In the genomic region with DNA sequence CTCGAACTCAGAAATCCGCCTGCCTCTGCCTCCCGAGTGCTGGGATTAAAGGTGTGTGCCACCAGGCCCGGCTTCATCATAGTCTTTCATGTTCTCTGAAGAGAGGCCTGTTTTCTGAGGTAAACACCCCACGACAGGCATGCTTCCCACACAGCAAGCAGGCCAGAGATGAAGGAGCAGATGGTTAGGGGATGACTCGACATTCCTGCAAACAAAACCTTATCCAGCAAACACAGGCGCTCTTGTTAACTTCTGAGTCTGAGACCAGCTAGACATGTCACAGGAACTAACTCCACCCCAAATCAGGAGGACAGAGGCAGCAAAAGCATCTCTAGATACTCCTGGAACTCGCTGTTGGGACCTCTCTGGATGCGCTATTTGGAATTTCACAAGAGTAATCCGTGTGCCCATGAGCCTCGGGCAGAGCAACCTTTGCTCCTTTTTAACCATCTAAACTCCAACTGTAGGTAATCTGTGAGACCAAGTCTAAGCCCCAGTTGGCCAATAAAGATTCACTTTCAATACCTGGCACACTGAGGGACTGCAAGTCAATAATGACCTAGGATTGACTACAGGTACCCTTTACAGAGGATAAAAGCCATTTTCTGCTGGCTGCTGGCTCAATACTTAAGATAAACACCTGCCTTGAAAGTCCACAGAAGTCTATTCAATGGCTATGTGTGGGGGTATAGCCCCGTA, we compare ENCODE assay signal across 16 mouse cellular contexts. TPM values are rescaled to one million over a fixed set of nuclear protein-coding genes. Genes with fewer than 3 reads are reported as not detected.
DNase-seq lines count a peak whose midpoint lies in the region; ATAC-seq lines count a peak whose summit lies in the region.
"Had no signal": no experiment of that assay in that cellular context is flagged by ENCODE, and none has a peak within 500 bp of the region (broad histone marks: within the 10 kb centered on the region; RNA-seq: fewer than 3 reads in every experiment).

No protein-coding gene starts in this region.

- no peak overlapping the region for H3K4me3 ChIP-seq in midbrain, embryonic 14.5 days (replicated peaks; ENCODE audit: low read depth, low read length)
- H3K4me3 ChIP-seq in forebrain, embryonic 12.5 days (replicated peaks) = no peak overlapping the region
- H3K4me3 ChIP-seq: limb, embryonic 12.5 days; stomach, embryonic 15.5 days had no signal

- H3K4me1 ChIP-seq in midbrain, embryonic 14.5 days (ENCODE audit: control insufficient read depth, insufficient read depth, low read length) = no peaks in the 10 kb centered on the region
- no peaks in the 10 kb centered on the region for H3K4me1 ChIP-seq in forebrain, embryonic 12.5 days

- no peak overlapping the region for H3K4me2 ChIP-seq in midbrain, embryonic 14.5 days (ENCODE audit: low read length)
- H3K4me2 ChIP-seq in forebrain, embryonic 12.5 days = no peak overlapping the region
- H3K4me2 ChIP-seq: limb, embryonic 12.5 days; stomach, embryonic 15.5 days had no signal

- peak; percentile 53 to 74 for DNase-seq in layer of hippocampus, adult 18-20 months (ENCODE audit: low spot score in 2 of 2)
- DNase-seq in layer of hippocampus, postnatal 25 days (ENCODE audit: extremely low spot score in 1 of 2, low spot score in 1 of 2) = no peak
- DNase-seq in right cerebral cortex, adult 2 months (ENCODE audit: low spot score in 2 of 2) = peak; percentile 49 to 50
- DNase-seq in right cerebral cortex, postnatal 4 days = no peak
- DNase-seq in c-Kit-positive CD71-positive TER-119-negative erythroid progenitor cells, embryonic 14.5 days (ENCODE audit: low read depth) = peak; percentile 31
- no peak for DNase-seq in midbrain, embryonic 14.5 days
- DNase-seq: adrenal gland, postnatal 14 days; forebrain, postnatal 0 days; heart, postnatal 36 days; kidney, postnatal 14 days; lung, postnatal 14 days had no signal

- WGBS in midbrain, embryonic 14.5 days = 93% methylated on average over 12 of the region's 12 CpGs
- WGBS in forebrain, embryonic 12.5 days = 91% methylated on average over 12 of the region's 12 CpGs

- H3K27me3 ChIP-seq in midbrain, embryonic 14.5 days (ENCODE audit: control insufficient read depth, insufficient read depth, low read length) = no peaks in the 10 kb centered on the region
- H3K27me3 ChIP-seq in forebrain, embryonic 12.5 days = no peaks in the 10 kb centered on the region
- H3K27me3 ChIP-seq: limb, embryonic 12.5 days; stomach, embryonic 15.5 days had no signal

- no peaks in the 10 kb centered on the region for H3K9me3 ChIP-seq in midbrain, embryonic 14.5 days (ENCODE audit: control insufficient read depth, low read length)
- no peaks in the 10 kb centered on the region for H3K9me3 ChIP-seq in forebrain, embryonic 12.5 days
- H3K9me3 ChIP-seq: limb, embryonic 12.5 days; stomach, embryonic 15.5 days had no signal

- no peak overlapping the region for H3K9ac ChIP-seq in midbrain, embryonic 14.5 days (replicated peaks; ENCODE audit: low read length)
- no peak overlapping the region for H3K9ac ChIP-seq in forebrain, embryonic 12.5 days
- H3K9ac ChIP-seq: forebrain, postnatal 0 days; limb, embryonic 12.5 days; stomach, embryonic 15.5 days had no signal

- peak; percentile 61 for ATAC-seq in megakaryocyte progenitor cell, adult 5-6 weeks (replicated peaks; ENCODE audit: poor library complexity)
- no peak for ATAC-seq in midbrain, embryonic 14.5 days (ENCODE audit: low FRiP score, low TSS enrichment)
- no peak for ATAC-seq in forebrain, embryonic 12.5 days (ENCODE audit: low FRiP score)
- ATAC-seq: forebrain, postnatal 0 days; intestine, embryonic 16.5 days had no signal

- peaks cover 90% of the 10 kb centered on the region for H3K36me3 ChIP-seq in midbrain, embryonic 14.5 days (ENCODE audit: control insufficient read depth, insufficient read depth, low read length)
- H3K36me3 ChIP-seq in forebrain, embryonic 12.5 days (replicated peaks) = peaks cover 90% of the 10 kb centered on the region

- H3K27ac ChIP-seq in midbrain, embryonic 14.5 days (replicated peaks; ENCODE audit: low read depth, low read length) = no peak overlapping the region
- no peak overlapping the region for H3K27ac ChIP-seq in forebrain, embryonic 12.5 days
- H3K27ac ChIP-seq: limb, embryonic 12.5 days; stomach, embryonic 15.5 days had no signal

RNA-seq across cellular contexts. Expression of gene Zfp507, which starts 10.5 kb away (rescaled TPM):
- 10 to 100 TPM; 30.6 to 33.6 TPM for total RNA-seq in layer of hippocampus, adult 18-20 months (2021)
- total RNA-seq in layer of hippocampus, postnatal 25 days (2021) = 10 to 100 TPM; 30.7 to 31.3 TPM
- 10.2 and 11.2 TPM in 2 replicates for total RNA-seq in megakaryocyte progenitor cell, adult 5-6 weeks (2015)
- 11.2 and 13.1 TPM in 2 replicates for total RNA-seq in megakaryocyte progenitor cell, adult 5-6 weeks (2017)
- 14.2 and 14.7 TPM in 2 replicates for polyA plus RNA-seq in midbrain, embryonic 14.5 days (2014; fragmentation: Nextera tagmentation; extraction: Ambion mirVana)
- 23.2 and 26.9 TPM in 2 replicates for polyA plus RNA-seq in forebrain, embryonic 12.5 days (2016; fragmentation: Nextera tagmentation; extraction: Ambion mirVana)

RNA-seq across cellular contexts. Expression of gene Dpy19l3, which starts 38.0 kb away (rescaled TPM):
- total RNA-seq in layer of hippocampus, adult 18-20 months (2021) = 10 to 100 TPM; 85.2 to 94.9 TPM
- total RNA-seq in layer of hippocampus, postnatal 25 days (2021) = 10 to 100 TPM; 78.7 to 87.5 TPM
- total RNA-seq in megakaryocyte progenitor cell, adult 5-6 weeks (2015) = 24.5 and 25.6 TPM in 2 replicates
- 15.2 and 26.8 TPM in 2 replicates for total RNA-seq in megakaryocyte progenitor cell, adult 5-6 weeks (2017)
- polyA plus RNA-seq in midbrain, embryonic 14.5 days (2014; fragmentation: Nextera tagmentation; extraction: Ambion mirVana) = 44.1 and 52.7 TPM in 2 replicates
- polyA plus RNA-seq in forebrain, embryonic 12.5 days (2016; fragmentation: Nextera tagmentation; extraction: Ambion mirVana) = 40.4 and 42.5 TPM in 2 replicates

Comparison
In these comparisons a context has a peak if more than half of its experiments do, and no peak if none do; other contexts are left out.
1. DNase-seq: peak in layer of hippocampus, adult 18-20 months (2 of 2), right cerebral cortex, adult 2 months (2 of 2) and c-Kit-positive CD71-positive TER-119-negative erythroid progenitor cells, embryonic 14.5 days (single experiment); none in layer of hippocampus, postnatal 25 days (0 of 2), right cerebral cortex, postnatal 4 days (single experiment) and midbrain, embryonic 14.5 days (single experiment).